Mouse (Mus musculus) testis, adult 2 months (tissue): ENCODE results near the gene Scn2b.

Experiments used
- CTCF ChIP-seq: fragments of 200-500 bp; IDR thresholded peaks from 2 replicates; pipeline ENCODE4 v1.5.1; 2012; ENCODE audit warnings: low read depth, mild to moderate bottlenecking, inconsistent platforms, low read length, moderate library complexity; ENCODE audit not compliant: control insufficient read depth, insufficient read depth, insufficient replicate concordance
- POLR2A ChIP-seq: fragments of 200-500 bp; IDR thresholded peaks from 2 replicates; pipeline ENCODE4 v1.6.1; 2012; ENCODE audit warnings: low read depth, mild to moderate bottlenecking, inconsistent platforms, low read length, moderate library complexity; ENCODE audit not compliant: control insufficient read depth

GRCm38 (mm10) chr9:45145533-45146266 lies 28.1 kb downstream of the Scn2b start:
- TF ChIP-seq CTCF, result no peak
- no peak for TF ChIP-seq POLR2A
